Mouse (Mus musculus) Muller cell, postnatal 12 days (primary cell): ENCODE results near the gene Fshb.

Source experiments
- DNase-seq: peaks from one replicate; pipeline ENCODE4 v3.0.0-alpha.2; 2015; ENCODE audit errors: inconsistent ontology term

Gene Fshb

DNA sequence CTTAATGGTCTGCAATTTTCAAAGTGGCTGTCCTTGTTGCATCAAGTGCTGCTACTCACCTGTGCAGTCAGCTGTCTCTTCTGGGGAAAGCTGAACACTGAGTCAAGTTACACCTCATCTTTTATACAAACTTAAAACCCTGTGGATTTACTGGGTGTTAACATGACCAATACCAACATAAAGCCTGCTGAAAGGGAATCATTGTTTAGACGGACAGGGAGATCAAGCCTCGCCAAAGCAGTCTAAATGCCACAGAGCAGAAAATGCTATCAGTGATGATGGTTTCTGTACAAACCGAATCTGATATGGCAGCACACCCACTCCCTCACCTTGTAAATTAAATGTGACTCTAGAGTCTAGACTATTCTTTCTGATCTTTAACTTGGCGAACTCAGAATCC, at the start of gene Fshb:
Gene Fshb (minus strand): TSS at position 101 of the 400 bp plus-strand sequence.
- DNase-seq, result no peak

GRCm38 (mm10) chr2:107084256-107084655, 24.8 kb upstream of the Fshb start:
- no peak for DNase-seq

- DNase-seq, result no peak
Measured at GRCm38 (mm10) chr2:107083071-107083885, 23.8 kb upstream of the Fshb start.

DNA sequence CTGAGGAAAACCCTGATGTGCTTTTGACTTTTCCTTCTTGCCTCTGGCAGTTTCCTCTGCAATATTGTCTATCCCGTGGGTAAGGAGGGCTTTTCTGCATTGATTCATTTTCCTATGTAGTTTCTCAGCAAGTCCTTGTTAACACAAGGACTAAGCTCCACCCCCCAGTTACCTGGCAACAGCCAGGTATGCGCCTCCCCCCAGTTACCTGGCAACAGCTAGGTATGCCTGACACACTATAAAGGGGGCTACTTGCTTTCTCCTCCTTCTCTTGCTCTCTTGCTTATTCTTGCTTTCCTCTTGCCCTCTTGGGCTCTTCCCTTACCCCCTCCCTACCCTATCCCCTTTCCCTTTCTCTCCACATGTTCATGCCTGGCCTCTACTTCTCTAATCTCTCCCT, 3.8 kb upstream of the Fshb start:
- no peak for DNase-seq

- no peak for DNase-seq
Measured at GRCm38 (mm10) chr2:107045955-107046354, 13.5 kb downstream of the Fshb start.

- DNase-seq, result peak; percentile 81
Measured at GRCm38 (mm10) chr2:107040816-107041215, 18.6 kb downstream of the Fshb start.

DNA sequence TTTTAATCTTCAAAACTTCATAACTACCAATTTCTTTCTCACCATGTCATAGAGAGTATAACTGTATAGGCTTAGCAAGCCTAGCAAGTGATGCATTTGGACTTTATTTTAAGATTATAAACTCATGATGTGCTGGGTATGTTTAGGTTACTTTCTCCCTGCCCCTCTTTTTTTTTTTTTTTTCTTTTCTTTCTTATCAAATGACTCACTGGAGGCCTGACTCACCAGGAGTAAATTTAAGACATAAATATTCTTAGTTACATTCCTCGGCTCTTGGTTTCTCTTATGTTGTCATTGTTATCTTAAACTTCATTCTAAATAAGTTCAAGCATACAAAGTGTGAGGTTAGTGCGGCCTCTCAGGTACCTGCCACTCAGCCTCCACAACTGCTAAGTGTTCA, 23.5 kb downstream of the Fshb start:
- DNase-seq, result no peak

DNA sequence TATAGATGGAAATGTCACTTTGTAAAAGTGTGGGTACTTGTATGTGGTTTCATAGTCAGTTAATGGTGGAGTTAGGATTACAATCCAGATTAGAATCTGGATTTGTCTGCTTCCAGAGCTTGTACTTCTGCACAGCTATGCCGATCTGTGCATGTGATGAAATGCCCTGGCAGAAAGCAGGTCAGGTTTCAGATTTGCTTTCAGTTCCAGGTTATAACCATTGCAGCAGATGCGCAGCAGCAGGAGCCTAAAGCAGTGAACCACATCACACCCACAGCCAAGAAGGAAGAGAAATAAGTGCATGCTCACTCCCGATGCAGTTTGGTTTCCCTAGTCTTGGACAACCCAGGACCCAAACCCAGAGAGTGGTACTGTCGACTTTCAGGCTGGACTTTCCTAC, 34.8 kb downstream of the Fshb start:
- DNase-seq, result no peak

DNA sequence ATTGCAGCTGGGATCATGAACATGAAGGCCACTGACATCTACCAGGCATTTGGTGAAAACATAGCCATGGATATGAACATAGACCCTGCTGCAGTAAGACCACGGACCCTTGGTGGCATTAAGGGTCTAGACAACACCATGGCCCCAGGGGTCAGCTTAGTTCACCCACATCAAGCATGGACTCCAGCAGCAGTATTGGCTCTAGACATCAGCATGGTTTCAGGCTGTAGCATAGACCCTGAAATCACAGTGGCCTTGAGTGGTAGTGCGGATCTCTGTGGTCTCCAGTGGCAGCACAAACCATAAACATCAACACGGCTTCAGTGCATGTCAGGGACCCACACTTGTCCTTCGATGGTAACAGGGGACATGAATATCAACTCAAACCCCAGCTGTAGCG, 36.7 kb downstream of the Fshb start:
- DNase-seq, result no peak

DNA sequence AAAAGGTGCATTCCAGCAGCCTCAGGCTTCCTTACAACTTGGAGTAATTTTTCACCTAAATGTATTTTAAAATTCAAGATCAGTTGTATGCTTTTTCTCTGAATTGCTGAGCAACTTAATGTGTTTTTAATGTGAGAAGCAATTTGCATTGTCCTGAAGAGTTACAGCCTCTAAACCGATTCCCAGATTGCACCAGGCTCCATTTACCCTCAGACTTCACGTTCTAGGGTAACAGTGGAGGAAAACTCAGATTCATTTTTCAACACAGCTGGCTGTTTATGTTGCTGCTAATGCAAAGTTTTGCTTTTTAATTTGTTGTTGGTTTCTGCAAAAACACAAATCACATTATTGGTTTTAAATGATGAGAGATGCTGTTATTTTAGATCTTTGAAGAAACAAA, 40.1 kb downstream of the Fshb start:
- DNase-seq, result no peak

- no peak for DNase-seq
Measured at GRCm38 (mm10) chr2:107013161-107013560, 46.3 kb downstream of the Fshb start.

GRCm38 (mm10) chr2:107012318-107012717, 47.1 kb downstream of the Fshb start:
- no peak for DNase-seq

DNA sequence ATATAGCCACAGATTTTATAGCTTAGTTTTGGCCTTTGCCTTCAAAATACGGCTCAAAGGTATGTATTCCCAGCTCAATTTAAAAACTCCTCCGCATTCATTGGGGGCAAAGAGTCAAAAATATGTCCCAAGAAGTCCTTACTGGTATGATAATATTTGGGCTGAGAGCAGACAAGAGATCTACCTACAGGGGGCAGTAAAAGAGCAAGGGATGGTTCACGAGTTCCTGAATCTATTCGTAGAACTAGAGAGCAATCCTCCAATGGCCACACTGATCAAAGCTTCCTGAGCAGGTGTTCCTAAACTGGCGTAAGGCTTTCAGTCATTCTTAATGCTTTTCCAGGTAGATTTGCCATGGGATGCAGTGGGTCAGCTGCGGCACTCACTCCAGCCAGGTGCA, 49.3 kb downstream of the Fshb start:
- DNase-seq, result no peak

DNA sequence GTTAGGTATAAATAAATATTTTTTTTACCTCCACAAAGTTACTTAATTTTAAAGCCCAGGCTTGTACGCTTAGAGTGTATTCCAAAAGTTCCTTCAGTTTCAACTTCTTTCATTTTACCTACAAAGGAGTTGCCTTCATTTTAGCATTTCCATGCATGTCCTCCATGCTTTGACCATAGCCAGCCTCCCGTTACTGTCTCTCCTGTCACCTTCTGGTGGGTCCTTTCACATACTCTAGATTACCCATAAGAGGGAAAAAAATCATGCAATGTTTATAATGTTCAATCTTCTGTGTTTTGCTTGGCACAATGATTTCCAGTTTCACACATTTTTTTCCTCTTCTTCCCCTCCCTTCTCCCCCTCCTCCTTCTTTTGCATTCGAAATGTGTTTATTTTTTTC, 53.1 kb downstream of the Fshb start:
- DNase-seq, result no peak
